In genomic region chr8:65194231-65194630, GRCm38 (mm10) we compare ENCODE assay signal across 24 mouse cellular contexts.
DNase-seq lines count a peak whose midpoint lies in the region; ATAC-seq and TF ChIP-seq lines count a peak whose summit lies in the region.
"Had no signal": no experiment of that assay in that cellular context is flagged by ENCODE, and none has a peak within 500 bp of the region (broad histone marks: within the 10 kb centered on the region; RNA-seq: fewer than 3 reads in every experiment).

No protein-coding gene starts in this region.

- H3K4me1 ChIP-seq in ES-Bruce4 (ENCODE audit: control insufficient read depth, insufficient read depth, low read length), result peaks cover 7% of the 10 kb centered on the region
- peaks cover 0 to 2% of the 10 kb centered on the region in 2 experiments; a peak in 1 of 4 replicates for H3K4me1 ChIP-seq in ES-E14 (ENCODE audit: control insufficient read depth in 2 of 2, insufficient read depth in 2 of 2, low read length in 2 of 2, poor library complexity in 1 of 2)
- no peaks in the 10 kb centered on the region for H3K4me1 ChIP-seq in forebrain, embryonic 11.5 days (replicated peaks; ENCODE audit: control insufficient read depth, insufficient read depth, low read length)
- H3K4me1 ChIP-seq: embryonic facial prominence, embryonic 13.5 days; embryonic facial prominence, embryonic 15.5 days; forebrain, embryonic 10.5 days had no signal

- TF ChIP-seq EP300 in ES-Bruce4 (IDR thresholded peaks at IDR 0.05; ENCODE audit: insufficient read depth, low read depth, low read length), result peak; percentile 74; the same call in 1 of the 2 replicates

- H3K9ac ChIP-seq in ES-Bruce4 (ENCODE audit: low read depth, poor library complexity, severe bottlenecking) (no peak overlapping the region), ES-E14 (ENCODE audit: insufficient read depth, low read depth, low read length, poor library complexity, severe bottlenecking) (no peak overlapping the region)
- H3K9ac ChIP-seq in forebrain, embryonic 11.5 days (ENCODE audit: low read length), result no peak overlapping the region
- H3K9ac ChIP-seq: embryonic facial prominence, embryonic 13.5 days; embryonic facial prominence, embryonic 15.5 days had no signal

- no peak for TF ChIP-seq CTCF in ES-Bruce4 (IDR thresholded peaks at IDR 0.05; ENCODE audit: low read depth, low read length)

- H3K27ac ChIP-seq in ES-Bruce4 (ENCODE audit: insufficient read depth, low read length) (0 out of 2 replicates have a peak overlapping the region, but pooled peaks have one; percentile 23), ES-E14 (ENCODE audit: insufficient read depth, low read depth, low read length, poor library complexity, severe bottlenecking) (no peak overlapping the region)
- no peak overlapping the region for H3K27ac ChIP-seq in forebrain, embryonic 11.5 days (ENCODE audit: low read depth, low read length)
- H3K27ac ChIP-seq: embryonic facial prominence, embryonic 13.5 days; embryonic facial prominence, embryonic 15.5 days; forebrain, embryonic 10.5 days had no signal

- no peak for TF ChIP-seq POLR2A in ES-Bruce4 (IDR thresholded peaks at IDR 0.05; ENCODE audit: insufficient read depth, low read length)

- no peak overlapping the region for H3K4me3 ChIP-seq in ES-Bruce4 (ENCODE audit: low read depth, low read length)
- H3K4me3 ChIP-seq in ES-E14 (ENCODE audit: insufficient read depth in 1 of 2, low read depth in 1 of 2, low read length in 2 of 2, poor library complexity in 1 of 2, severe bottlenecking in 1 of 2), result no peak overlapping the region
- no peak overlapping the region for H3K4me3 ChIP-seq in forebrain, embryonic 11.5 days (ENCODE audit: low read depth, low read length)
- H3K4me3 ChIP-seq: embryonic facial prominence, embryonic 13.5 days; embryonic facial prominence, embryonic 15.5 days; erythroblast, embryonic 14.5 days; forebrain, embryonic 10.5 days had no signal

- peak; percentile 26 for DNase-seq in ES-E14 (ENCODE audit: low read depth, low spot score)
- DNase-seq in ZHBTc4 (ENCODE audit: low read depth, low spot score), result peak; percentile 91
- DNase-seq in gastrocnemius, postnatal 10 days, result no peak
- no peak for DNase-seq in forebrain, embryonic 11.5 days (ENCODE audit: low spot score)
- no peak for DNase-seq in cerebellum, postnatal 10 days
- DNase-seq: adrenal gland, adult 2 months; adrenal gland, postnatal 10 days; adrenal gland, postnatal 25 days; B cell, adult 2 months; cerebellum, adult 11-12 months; cerebellum, adult 2 months; cerebellum, adult 9-10 months; cerebellum, postnatal 14 days; cerebellum, postnatal 36 days; embryo, embryonic 11 days had no signal

- no peak overlapping the region for H3K4me2 ChIP-seq in forebrain, embryonic 11.5 days (ENCODE audit: low read depth, low read length, severe bottlenecking)
- H3K4me2 ChIP-seq: embryonic facial prominence, embryonic 13.5 days; embryonic facial prominence, embryonic 15.5 days had no signal

- H3K27me3 ChIP-seq in ES-Bruce4 (ENCODE audit: control insufficient read depth, insufficient read depth, low read length, poor library complexity, severe bottlenecking), result no peaks in the 10 kb centered on the region
- H3K27me3 ChIP-seq in forebrain, embryonic 11.5 days (ENCODE audit: control insufficient read depth, insufficient read depth, low read length), result no peaks in the 10 kb centered on the region
- H3K27me3 ChIP-seq: CH12.LX; embryonic facial prominence, embryonic 13.5 days; embryonic facial prominence, embryonic 15.5 days had no signal

- in situ Hi-C loops in ES-E14 (cut with MboI; ENCODE audit: low sequenced_read_pairs in 2 of 2, unreplicated experiment in 2 of 2), result no loop called here

- ATAC-seq in forebrain, embryonic 11.5 days (replicated peaks; ENCODE audit: low FRiP score), result no peak
- ATAC-seq: CD4-positive, CD25-positive, alpha-beta regulatory T cell, adult 4 months; forebrain, embryonic 14.5 days; forebrain, embryonic 16.5 days had no signal

- no peaks in the 10 kb centered on the region for H3K36me3 ChIP-seq in ES-Bruce4 (ENCODE audit: control insufficient read depth, insufficient read depth, low read length, poor library complexity, severe bottlenecking)
- no peaks in the 10 kb centered on the region for H3K36me3 ChIP-seq in ES-E14 (ENCODE audit: control insufficient read depth, insufficient read depth, low read length, poor library complexity, severe bottlenecking)
- H3K36me3 ChIP-seq in forebrain, embryonic 11.5 days (ENCODE audit: control insufficient read depth, insufficient read depth, low read length), result no peaks in the 10 kb centered on the region
- H3K36me3 ChIP-seq: embryonic facial prominence, embryonic 13.5 days; embryonic facial prominence, embryonic 15.5 days; forebrain, embryonic 10.5 days had no signal

- H3K9me3 ChIP-seq in ES-Bruce4 (replicated peaks; ENCODE audit: control insufficient read depth, insufficient read depth, low read length, poor library complexity, severe bottlenecking), result no peaks in the 10 kb centered on the region
- H3K9me3 ChIP-seq in ES-E14 (ENCODE audit: control insufficient read depth, insufficient read depth, low read depth, low read length), result no peaks in the 10 kb centered on the region
- H3K9me3 ChIP-seq in forebrain, embryonic 11.5 days (ENCODE audit: control insufficient read depth, low read length), result no peaks in the 10 kb centered on the region
- H3K9me3 ChIP-seq: embryonic facial prominence, embryonic 13.5 days; embryonic facial prominence, embryonic 15.5 days; forebrain, embryonic 10.5 days had no signal

- WGBS in forebrain, embryonic 11.5 days, result 87% methylated on average over 6 of the region's 6 CpGs

TF ChIP-seq in ES-E14, 5 proteins besides CTCF, POLR2A, EP300 and RAD21:
- TF ChIP-seq ZC3H11A (IDR thresholded peaks at IDR 0.05; ENCODE audit: borderline replicate concordance, low read depth, low read length), result no peak
- no peak for TF ChIP-seq MAFK (IDR thresholded peaks at IDR 0.05; ENCODE audit: insufficient read depth, low read depth, low read length)
- TF ChIP-seq ZNF384 (IDR thresholded peaks at IDR 0.05; ENCODE audit: low read depth, low read length), result no peak
- no peak for TF ChIP-seq CHD2 (IDR thresholded peaks at IDR 0.05; ENCODE audit: low read depth, low read length)
- no peak for TF ChIP-seq HCFC1 (IDR thresholded peaks at IDR 0.05; ENCODE audit: borderline replicate concordance, insufficient read depth, low read length)

Comparison
In these comparisons a context has a peak if more than half of its experiments do, and no peak if none do; other contexts are left out.
1. DNase-seq: peak in ES-E14 (single experiment) and ZHBTc4 (single experiment); none in gastrocnemius, postnatal 10 days (single experiment), forebrain, embryonic 11.5 days (single experiment) and cerebellum, postnatal 10 days (0 of 2).